Mouse (Mus musculus) G1E-ER4 (cell line): ENCODE data around the gene Ptger4. TPM values are rescaled to one million over a fixed set of nuclear protein-coding genes. Genes with fewer than 3 reads are reported as not detected.

Experiments used
- GATA1 ChIP-seq: IDR thresholded peaks from one replicate; pipeline ENCODE4 v1.8.0; 2012; ENCODE audit warnings: low read length, inconsistent platforms
- polyA plus RNA-seq: library from polyadenylated mRNA; stranded (reverse); fragments of >175 nt; gene quantifications from 2 replicates; pipeline ENCODE4 v1.2.3, GENCODE M21; 2012

Ptger4 gene
- polyA plus RNA-seq: 10.6 and 13.4 TPM in 2 replicates

DNA sequence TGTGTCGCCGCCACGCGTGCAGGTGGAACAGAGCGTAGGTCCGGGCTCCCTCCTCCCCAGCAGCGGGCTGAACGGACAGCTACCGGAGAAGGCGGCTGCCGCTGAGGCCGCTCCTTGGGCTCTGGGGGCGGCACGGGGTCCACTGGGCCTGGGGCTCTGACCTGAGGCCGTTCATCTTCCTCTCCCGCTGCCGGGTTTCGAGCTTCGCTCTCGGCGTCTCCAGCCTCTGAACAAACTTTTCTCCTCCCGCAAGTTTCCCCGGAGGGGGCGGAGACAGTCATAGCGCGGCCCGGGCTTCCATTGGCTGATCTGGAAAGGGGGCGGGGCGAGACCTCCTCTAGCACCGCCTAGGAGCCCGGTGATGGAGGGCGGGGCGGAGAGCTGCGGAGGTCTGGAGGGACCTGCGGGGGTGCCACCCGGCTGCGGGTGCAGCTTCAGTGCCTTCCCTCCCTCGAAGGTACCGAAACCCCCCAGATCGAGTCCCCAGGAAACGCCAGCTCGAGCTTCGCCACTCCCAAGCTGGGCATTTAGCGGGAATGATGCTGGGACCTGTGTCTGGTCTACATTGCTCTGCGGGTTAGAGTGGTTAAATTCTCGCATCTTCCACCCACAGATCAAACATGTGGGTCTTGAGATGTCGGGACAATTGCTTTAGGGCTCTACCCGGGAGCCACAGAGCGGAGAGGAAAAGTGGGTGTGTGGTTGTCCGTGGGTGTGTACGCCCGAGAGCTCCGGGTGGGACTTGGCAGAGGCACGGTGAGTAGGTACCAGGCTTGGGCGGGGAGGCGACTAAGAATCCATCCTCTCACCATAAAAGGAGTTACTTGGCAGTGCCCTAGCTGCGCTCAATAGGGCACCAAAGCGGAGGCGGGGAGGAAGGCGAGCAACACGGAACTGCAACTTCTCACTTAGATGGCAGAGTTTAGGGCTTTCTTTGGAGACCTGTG is at the start of gene Ptger4:
Gene Ptger4, minus strand, starts transcription at position 229 of the 947 bp plus-strand sequence.
- no peak for TF ChIP-seq GATA1

DNA sequence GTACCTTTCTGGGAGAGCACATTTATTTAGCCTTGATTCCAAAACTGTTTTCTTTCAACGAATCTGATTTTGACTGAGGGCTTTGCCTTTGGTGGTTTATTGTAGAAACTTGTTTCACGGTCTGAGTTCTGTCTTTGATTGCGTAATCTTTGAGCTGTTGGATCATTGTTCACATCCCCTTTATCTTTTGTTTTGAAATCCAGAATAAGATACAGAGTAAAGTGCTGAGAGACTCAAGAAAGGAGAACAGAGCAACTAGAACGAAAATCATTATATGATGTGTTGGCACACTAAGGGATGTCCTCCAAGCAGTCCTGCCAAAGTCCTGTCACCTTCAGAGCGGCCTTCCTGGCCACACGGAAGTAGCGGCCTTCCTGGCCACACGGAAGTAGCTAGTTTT is 44.4 kb upstream of the Ptger4 start:
- no peak for TF ChIP-seq GATA1

DNA sequence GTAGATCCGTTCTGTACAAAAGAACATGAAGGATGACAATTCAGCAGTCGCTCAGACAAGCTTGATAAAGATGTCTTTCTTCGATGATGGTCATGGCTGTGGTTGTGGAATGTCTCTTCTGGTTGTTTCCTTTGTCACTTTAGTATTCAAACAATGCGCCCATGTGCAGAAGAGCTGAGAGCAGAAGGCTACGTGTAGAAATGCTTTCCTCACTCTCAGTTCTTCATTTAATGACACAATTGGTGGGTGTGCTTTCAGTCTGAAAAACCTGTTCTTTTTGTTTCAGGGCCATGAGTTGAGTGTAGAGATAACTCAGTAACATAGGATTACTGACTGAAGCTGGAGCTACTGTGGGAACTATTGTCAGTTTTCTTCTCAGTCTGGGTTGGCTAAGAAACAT is 43.1 kb upstream of the Ptger4 start:
- no peak for TF ChIP-seq GATA1

DNA sequence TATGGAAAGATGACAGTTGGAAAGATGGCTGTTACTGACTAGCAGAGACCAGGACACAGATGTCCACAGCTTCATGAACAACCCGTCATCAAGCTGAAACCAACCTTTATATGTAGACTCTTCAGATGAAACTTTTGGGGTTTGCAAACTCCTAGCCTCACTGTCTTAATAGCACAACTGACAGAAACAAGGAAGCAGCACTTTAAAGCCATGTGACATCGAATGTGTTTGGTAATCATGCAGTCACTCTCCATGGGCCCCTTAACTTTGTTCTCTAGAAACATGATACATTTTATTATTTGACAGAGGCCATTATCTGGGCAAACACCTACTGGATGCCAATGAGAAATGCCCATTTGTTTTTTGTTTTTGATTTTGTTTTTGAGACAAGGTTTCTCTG is 37.3 kb upstream of the Ptger4 start:
- TF ChIP-seq GATA1: no peak

DNA sequence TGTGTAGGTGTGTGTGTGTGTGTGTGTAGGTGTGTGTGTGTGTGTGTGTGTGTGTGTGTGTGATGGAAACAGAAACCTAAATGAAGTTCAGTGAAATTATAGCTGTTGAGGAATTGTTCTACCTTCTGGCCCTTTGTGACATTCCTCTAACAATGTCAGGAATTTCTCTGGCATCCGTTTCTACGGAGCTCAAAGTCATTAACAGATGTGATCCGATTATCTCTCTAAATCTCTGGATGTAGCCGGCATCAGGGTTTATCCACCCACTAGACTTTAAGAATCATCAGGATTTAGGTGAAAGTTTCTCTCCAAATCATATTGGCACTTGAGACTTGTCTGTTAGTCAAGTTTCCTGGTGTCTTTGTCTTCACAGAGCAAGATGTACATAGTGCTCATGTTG is 35.8 kb upstream of the Ptger4 start:
- TF ChIP-seq GATA1: no peak

DNA sequence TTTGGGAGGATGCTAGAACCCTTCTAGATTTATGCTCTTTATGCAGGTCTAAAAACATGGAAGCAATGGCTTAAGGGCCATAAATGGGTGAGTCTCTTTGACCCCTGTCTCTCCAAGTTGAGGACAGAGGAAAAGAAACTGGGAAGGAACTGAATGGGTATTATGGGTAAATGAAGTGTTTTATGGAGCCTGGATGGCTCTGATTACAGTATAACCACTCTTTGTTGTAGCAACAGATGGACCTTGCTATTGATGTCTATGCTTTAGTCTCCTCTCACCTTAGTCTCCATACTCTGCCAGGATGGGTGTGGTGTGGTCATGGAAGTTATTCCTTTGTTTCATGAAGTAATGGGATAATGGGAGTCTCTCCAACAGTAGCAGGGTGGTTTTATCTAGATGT is 34.5 kb upstream of the Ptger4 start:
- no peak for TF ChIP-seq GATA1

DNA sequence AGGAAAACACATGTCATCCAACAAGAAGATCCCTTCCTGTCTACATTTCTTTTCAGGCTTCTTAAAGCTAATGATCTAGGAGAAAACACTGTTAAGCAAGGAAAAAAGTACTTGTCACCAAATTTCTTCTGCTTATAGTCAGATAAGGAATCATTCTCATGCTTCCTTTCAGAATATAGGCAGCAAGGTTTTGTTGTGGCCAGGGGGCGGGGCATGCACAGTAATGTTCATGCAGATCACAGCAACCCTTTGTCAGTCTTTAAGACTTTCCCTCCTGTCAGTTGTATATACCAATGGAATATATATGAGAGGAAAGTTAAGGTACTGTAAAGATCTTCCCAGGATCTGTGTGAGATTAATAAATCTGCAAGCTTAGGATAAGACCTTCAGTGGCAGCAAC is 30.0 kb upstream of the Ptger4 start:
- no peak for TF ChIP-seq GATA1

DNA sequence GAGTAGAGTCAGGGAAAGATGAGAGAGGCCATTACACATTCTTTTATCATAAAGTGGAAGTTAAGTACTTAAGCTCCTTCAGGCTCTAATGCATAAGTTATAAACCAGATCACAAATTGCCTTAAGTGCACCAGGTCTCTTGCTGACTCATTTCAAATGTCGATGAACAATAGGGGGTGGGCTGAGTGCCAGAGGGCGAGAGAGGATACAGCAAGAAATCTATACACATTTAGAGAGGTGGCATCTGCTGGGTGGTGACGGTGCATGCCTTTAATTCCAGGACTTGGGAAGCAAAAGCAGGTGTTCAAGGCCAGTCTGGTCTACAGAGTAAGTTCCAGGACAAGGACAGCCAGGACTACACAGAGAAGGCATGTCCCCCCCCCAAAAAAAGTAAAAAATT is 22.1 kb upstream of the Ptger4 start:
- TF ChIP-seq GATA1: no peak

DNA sequence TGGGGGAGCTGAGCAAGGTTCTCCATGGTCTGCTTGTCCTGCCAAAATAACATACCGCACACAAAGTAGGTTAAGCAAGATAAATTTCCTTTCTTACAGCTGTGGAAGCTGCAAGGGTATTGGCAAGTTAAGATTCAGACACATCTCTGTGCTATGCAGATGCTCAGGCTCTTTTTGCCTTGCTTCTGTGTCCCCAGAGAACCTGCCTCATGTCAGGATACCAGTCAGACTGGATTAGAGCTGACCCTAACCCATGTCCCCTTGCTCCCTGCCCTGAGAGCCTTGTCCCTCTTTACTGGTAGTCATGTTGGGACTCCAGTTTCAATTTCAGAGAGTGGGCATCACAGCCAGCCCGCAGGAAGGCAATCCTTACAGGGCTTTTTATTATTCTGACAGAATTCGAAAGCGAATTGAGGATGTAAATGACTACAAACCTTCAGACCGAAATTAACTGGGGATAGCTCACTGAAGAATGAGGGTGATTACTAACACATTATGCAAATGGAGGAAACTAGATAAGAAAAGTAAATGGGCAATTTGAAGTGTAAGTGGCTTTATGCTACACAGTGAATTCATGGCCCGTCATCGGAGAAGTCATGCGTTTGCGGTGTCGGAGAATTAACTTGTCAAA is 19.0 kb upstream of the Ptger4 start:
- no peak for TF ChIP-seq GATA1

DNA sequence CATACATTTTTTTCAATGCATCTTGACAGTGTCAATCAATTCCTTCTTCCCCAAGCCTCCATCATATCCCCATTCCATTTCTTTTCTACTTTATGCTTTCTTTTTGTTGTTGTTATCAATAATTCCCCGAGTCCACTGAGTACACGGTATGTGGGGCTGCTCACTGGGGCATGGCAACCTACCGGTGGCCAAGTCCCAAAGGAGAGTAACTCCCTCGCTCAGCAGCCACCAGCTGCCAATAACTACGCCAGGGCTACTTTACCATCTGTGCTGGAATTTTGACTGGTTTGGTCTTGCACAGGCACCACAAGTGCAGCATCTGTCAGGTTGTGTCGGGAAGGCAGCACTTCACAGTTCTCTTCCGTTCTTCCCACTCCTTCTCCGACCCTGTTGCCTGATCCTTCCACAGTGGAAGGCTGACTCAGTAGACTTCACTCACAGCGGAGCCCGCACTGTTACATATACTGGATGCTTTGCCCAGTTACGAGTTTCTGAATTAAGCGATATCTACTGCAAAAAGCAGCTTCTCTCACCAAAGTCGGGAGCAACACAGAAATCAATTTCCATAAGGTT is 18.2 kb upstream of the Ptger4 start:
- no peak for TF ChIP-seq GATA1

DNA sequence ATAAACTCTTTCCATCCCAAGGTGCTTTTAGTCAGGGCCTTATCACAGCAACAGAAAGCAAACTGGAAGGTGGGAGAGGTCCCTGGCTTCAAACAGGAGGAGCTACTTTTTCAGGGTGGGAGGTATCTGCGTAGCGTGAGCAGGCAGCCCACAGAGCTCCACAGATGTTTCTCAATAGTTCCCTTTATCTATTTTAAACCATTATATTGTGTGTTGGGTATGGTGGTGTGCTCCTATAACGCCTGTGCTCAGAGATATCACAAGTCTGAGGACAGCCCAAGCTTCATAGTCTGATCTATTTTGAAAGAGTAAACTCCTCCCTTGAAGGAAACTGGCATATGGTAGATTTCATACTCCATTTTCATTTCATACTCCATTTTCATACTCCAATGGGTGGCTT is 17.0 kb upstream of the Ptger4 start:
- no peak for TF ChIP-seq GATA1

DNA sequence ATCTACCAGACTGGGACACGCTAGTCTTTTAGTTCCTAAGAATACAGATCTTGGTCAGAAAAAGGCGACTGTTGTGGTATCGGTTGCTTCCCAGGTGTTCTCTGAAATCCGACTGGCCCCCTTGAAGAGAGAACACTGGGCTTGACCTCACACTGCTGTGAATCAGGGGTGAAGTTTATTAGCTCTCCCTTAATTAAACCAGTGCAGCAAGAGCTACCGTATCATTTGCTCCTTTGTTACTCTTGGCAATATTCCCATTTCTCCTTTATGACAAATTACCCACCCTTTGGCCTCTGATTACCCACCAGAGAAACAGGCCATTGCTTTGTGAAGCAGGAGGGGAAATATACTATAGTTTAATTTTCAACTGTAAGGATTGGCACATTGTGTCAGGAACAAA is 16.2 kb upstream of the Ptger4 start:
- TF ChIP-seq GATA1: no peak

DNA sequence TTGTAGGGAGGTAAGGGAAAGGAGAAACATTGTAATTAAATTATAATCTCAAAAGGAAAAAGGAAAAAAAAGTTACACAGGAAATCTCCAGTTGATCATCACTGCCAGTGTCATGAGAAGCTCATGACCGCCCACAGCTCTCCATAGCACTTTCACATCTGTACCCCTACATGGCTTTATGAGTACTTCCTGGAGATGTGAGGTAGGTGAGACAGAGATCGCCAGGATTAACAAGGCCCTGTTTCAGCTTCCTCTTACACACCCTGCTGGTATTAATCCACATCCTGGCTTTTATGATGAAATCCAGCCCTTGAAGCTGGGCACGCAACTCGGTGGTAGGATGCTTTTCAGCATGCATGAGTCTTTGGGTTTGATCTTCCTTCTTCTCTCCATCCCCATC is 6.2 kb upstream of the Ptger4 start:
- TF ChIP-seq GATA1: no peak

DNA sequence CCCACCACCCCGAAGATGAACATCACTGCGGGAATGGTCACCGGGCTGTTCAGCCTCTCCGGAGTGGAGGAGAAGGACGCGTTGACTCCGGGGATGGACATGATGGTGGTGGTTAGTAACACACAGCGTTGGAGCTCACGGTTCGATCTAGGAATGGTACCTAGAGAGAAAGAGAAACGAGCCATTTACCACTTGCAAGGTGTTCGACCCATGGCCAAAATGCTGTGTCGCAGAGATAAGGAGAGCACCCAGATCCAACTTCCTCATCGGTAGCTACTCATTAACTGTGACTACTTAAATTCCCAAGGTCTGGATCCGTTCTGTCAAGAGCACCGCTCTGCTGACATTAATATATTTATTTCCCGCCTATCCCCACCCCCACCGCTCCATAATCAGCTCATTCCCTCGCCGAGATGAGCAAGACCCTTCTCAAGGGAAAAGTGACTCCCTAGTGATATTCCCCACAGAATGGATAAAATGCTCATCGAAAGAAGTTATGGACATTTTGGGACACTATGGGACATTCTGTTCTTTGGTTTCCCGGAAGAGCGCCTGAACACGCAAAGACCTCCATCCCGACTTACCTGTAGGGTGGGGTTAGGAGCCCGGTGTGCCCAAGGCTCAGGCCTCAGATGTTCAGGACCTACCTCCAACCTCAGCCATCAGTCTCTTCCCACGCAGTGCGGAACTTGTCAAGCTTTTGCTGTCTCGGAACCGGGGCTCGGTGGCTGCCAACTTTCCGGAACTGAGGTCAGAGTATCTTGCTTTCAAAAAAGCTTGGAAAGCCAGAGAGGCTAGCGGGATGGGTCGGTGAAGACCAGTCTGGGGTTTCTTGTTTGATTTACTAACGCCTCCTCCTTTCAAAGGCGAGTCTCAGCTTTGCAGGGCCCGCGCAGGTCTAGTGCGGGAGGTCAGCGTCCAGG is 690 bp downstream of the Ptger4 start:
- no peak for TF ChIP-seq GATA1

DNA sequence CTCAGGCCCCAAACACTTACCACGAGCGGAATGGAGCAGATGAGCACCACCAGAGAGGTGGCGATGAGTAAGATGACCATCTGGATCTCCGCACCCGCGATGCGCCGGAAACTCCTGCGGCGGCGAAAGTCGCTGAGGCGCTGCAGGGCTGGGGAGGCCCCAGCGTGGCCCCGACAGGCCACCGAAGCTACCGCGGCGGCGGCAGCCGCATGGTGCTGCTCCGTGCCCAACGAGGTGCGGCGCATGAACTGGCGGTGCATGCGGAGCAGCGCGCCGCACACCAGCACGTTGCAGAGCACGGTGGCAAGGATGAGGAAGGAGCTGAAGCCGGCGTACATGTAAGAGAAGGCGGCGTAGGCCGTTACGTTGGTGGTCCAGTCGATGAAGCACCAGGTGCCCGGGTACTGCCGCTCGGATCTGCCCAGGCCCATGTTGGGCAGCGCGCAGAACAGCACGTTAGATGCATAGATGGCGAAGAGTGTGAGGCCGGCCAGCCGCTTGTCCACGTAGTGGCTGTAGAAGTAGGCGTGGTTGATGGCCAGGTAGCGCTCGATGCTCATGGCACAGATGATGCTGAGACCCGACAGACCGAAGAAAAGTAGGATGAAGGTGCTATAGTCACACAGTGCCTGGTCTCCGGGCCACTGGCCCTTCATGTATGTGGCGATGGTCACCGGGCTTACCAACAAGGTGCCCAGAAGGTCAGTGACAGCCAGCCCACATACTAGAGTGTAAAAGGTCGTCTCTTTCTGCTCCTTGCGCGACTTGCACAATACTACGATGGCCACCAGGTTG is 1.5 kb downstream of the Ptger4 start:
- no peak for TF ChIP-seq GATA1
